Mouse (Mus musculus) Patski (cell line): Measurements from ENCODE around the gene Fbxo46. TPM values are rescaled to one million over a fixed set of nuclear protein-coding genes. Genes with fewer than 3 reads are reported as not detected.

Experiments
- ATAC-seq: fragments of 100-300 bp; one replicate; pipeline ENCODE4 v1.8.0; 2021
- CTCF ChIA-PET: fragments of 350-600 bp; sonication (Branson Sonifier 250); formaldehyde crosslinking; loops from one replicate; lab custom pipeline; 2022; ENCODE audit warnings: inconsistent platforms; lab: Charles Lee
- POLR2A ChIA-PET: fragments of 350-600 bp; sonication (Branson Sonifier 250); formaldehyde crosslinking; loops from one replicate; lab custom pipeline; 2022; ENCODE audit warnings: antibody characterized with exemption, inconsistent platforms; lab: Charles Lee
- DNase-seq: peaks from one replicate; pipeline ENCODE4 v3.0.0-alpha.2; 2011; ENCODE audit warnings: low read depth, low spot score
- H3K27me3 ChIP-seq: fragments of 371-371 bp; one replicate; pipeline ENCODE4 v1.5.1; 2021
- CTCF ChIP-seq: fragments of 100-300 bp; IDR thresholded peaks from one replicate; pipeline ENCODE4 v1.5.1; 2021
- in situ Hi-C: fragments of 300-500 bp; cut with MboI; formaldehyde crosslinking; loops from 3 replicates; pipeline ENCODE4 v1.11.1; 2018; ENCODE audit warnings: low pct_unique_long_range_greater_than_20kb, mixed read lengths
- polyA plus RNA-seq: library from polyadenylated mRNA; unstranded; gene quantifications from one replicate; pipeline ENCODE4 v1.2.3, GENCODE M21; 2021

The Fbxo46 gene
- polyA plus RNA-seq, 1 experiment from 2014 or later, result 13.0 TPM

- POLR2A ChIA-PET, result interaction anchor here (1.3 kb wide), 1 partner anchor 13 kb away, joined by 15 read pairs; the partner anchor contains the start of gene Dmwd
- no peak for ATAC-seq
- in situ Hi-C loops, result no loop called here
- TF ChIP-seq CTCF, result no peak
- CTCF ChIA-PET, result interaction anchor here (1.2 to 17.1 kb wide), 4 partner anchors 14 to 52 kb away, joined by 4 to 238 read pairs (median 5); partner anchors contain the start of gene Dmwd
- no peaks in the 10 kb centered on the region for H3K27me3 ChIP-seq
- DNase-seq, result no peak
These were observed 30.8 kb upstream of the Fbxo46 start for GRCm38 (mm10) chr7:19088813-19089212.

DNA sequence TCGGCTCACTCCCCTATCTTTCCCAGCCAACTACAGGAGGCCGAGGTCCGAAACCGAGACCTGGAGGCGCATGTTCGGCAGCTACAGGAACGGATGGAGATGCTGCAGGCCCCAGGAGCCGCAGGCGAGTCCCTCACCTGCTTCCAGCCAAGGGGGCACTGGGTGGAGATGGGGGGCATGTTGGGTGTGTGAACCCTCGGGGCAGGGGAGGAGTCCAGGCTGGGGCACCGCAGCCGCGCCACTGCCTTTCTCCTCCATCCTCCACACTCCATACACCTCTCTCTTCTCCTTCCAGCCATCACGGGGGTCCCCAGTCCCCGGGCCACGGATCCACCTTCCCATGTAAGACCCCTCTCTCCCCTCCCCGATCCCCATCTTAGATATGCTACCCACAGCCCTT, 27.7 kb upstream of the Fbxo46 start:
- DNase-seq (no peak), ATAC-seq (no peak)
- no peak for TF ChIP-seq CTCF
- CTCF ChIA-PET, result interaction anchor here (2.5 to 17.1 kb wide), 2 partner anchors 9 to 17 kb away, joined by 25 to 238 read pairs; partner anchors contain the start of genes Dmpk and Dmwd
- in situ Hi-C loops, result no loop called here
- H3K27me3 ChIP-seq, result no peaks in the 10 kb centered on the region
- POLR2A ChIA-PET, result interaction anchor here (0.9 to 5.8 kb wide), 4 partner anchors 9 to 28 kb away, joined by 4 to 48 read pairs (median 20); partner anchors contain the start of genes Dmpk and Dmwd

DNA sequence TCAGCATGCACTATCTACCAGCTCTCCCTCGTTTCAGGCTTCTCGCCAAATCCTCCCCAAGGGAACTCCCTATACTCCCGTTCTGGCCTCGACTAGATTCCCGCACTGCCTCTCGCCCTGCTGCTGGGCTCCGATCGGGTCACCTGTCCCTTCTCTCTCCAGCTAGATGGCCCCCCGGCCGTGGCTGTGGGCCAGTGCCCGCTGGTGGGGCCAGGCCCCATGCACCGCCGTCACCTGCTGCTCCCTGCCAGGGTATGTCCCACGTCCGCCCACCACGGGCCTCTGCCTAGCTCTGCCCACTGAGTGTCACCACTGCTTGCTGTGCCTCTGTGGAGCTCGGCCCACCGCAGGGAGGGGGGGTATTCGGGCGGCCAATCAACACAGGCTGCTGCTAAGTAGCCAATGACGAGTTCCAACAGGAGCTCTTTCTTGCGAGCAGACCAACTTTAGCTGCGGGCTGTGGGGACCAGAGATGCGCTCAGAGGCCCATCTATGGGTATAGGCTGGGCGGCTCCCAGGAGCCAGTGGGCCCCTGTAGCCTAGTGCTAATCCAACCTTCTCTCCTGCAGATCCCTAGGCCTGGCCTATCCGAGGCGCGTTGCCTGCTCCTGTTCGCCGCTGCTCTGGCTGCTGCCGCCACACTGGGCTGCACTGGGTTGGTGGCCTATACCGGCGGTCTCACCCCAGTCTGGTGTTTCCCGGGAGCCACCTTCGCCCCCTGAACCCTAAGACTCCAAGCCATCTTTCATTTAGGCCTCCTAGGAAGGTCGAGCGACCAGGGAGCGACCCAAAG, 27.1 kb upstream of the Fbxo46 start:
- ATAC-seq, result no peak
- no peak for TF ChIP-seq CTCF
- H3K27me3 ChIP-seq, result no peaks in the 10 kb centered on the region
- in situ Hi-C loops, result no loop called here
- CTCF ChIA-PET, result interaction anchor here (0.9 to 17.1 kb wide), 3 partner anchors 9 to 67 kb away, joined by 4 to 238 read pairs (median 25); partner anchors contain the start of genes Dmpk and Dmwd
- DNase-seq, result no peak
- POLR2A ChIA-PET, result interaction anchor here (1.3 to 5.8 kb wide), 5 partner anchors 10 to 28 kb away, joined by 4 to 48 read pairs (median 5); partner anchors contain the start of genes Dmpk and Dmwd

DNA sequence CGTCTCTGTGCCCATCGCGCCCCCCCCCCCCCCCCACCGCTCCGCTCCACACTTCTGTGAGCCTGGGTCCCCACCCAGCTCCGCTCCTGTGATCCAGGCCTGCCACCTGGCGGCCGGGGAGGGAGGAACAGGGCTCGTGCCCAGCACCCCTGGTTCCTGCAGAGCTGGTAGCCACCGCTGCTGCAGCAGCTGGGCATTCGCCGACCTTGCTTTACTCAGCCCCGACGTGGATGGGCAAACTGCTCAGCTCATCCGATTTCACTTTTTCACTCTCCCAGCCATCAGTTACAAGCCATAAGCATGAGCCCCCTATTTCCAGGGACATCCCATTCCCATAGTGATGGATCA, 26.5 kb upstream of the Fbxo46 start:
- no peaks in the 10 kb centered on the region for H3K27me3 ChIP-seq
- in situ Hi-C loops, result no loop called here
- ChIA-PET CTCF (interaction anchor here (0.9 to 17.1 kb wide), 4 partner anchors 10 to 67 kb away, joined by 4 to 238 read pairs (median 15); partner anchors contain the start of genes Dmpk, Dmwd, Qpctl and Snrpd2), POLR2A (interaction anchor here (1.4 to 5.8 kb wide), 4 partner anchors 10 to 27 kb away, joined by 4 to 48 read pairs (median 20); partner anchors contain the start of genes Dmpk and Dmwd)
- DNase-seq (no peak), ATAC-seq (no peak)
- no peak for TF ChIP-seq CTCF

DNA sequence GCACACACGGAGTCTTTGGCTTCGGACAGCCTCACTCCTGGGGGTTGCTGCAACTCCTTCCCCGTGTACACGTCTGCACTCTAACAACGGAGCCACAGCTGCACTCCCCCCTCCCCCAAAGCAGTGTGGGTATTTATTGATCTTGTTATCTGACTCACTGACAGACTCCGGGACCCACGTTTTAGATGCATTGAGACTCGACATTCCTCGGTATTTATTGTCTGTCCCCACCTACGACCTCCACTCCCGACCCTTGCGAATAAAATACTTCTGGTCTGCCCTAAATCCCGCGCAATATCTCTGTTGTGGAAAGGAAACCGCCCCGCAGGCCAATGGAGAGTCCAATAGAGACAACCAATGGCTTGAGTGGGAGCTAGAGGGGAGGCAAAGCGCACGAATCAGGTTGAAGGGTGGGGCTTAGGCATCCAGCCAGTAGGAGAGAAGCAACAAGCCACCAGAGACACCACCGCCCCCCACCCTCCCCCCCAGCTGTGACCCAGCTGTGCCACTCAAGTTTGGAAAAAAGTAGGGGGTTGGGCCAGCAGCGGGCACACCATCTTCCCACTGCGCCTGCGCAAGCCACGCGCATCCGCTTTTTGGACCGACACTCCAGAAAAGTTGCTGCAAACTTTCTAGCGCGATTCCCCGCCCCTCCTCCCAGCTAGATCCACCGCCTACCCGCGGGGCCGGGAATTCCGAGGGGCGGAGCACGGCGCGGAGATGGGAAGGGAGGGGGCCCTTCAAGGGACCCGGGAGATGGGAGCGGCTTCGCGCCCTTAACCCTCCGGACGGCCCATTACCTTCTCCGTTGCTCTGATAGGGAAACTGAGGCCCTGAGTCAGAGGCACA, 25.9 kb upstream of the Fbxo46 start:
- ATAC-seq, result peak; percentile 64
- peak; percentile 92 for DNase-seq
- no peak for TF ChIP-seq CTCF
- ChIA-PET POLR2A (interaction anchor here (0.5 to 5.8 kb wide), 5 partner anchors 11 to 44 kb away, joined by 4 to 48 read pairs (median 6); partner anchors contain the start of genes Dmpk and Dmwd), CTCF (interaction anchor here (0.9 to 17.1 kb wide), 4 partner anchors 11 to 68 kb away, joined by 4 to 238 read pairs (median 15); partner anchors contain the start of genes Dmpk, Dmwd, Qpctl and Snrpd2)
- H3K27me3 ChIP-seq, result no peaks in the 10 kb centered on the region
- in situ Hi-C loops, result no loop called here

GRCm38 (mm10) chr7:19094471-19094825, 25.2 kb upstream of the Fbxo46 start, which contains the start of gene Six5:
Gene Six5, plus strand, starts transcription at chr7:19094594.
- TF ChIP-seq CTCF, result no peak
- no peak for ATAC-seq
- H3K27me3 ChIP-seq, result no peaks in the 10 kb centered on the region
- in situ Hi-C loops, result no loop called here
- POLR2A ChIA-PET, result interaction anchor here (0.5 to 5.8 kb wide), 4 partner anchors 12 to 92 kb away, joined by 5 to 48 read pairs (median 21); partner anchors contain the start of genes Dmpk and Dmwd
- CTCF ChIA-PET, result interaction anchor here (17.1 kb wide), 1 partner anchor 20 kb away, joined by 238 read pairs; the partner anchor contains the start of gene Dmwd
- DNase-seq, result no peak

DNA sequence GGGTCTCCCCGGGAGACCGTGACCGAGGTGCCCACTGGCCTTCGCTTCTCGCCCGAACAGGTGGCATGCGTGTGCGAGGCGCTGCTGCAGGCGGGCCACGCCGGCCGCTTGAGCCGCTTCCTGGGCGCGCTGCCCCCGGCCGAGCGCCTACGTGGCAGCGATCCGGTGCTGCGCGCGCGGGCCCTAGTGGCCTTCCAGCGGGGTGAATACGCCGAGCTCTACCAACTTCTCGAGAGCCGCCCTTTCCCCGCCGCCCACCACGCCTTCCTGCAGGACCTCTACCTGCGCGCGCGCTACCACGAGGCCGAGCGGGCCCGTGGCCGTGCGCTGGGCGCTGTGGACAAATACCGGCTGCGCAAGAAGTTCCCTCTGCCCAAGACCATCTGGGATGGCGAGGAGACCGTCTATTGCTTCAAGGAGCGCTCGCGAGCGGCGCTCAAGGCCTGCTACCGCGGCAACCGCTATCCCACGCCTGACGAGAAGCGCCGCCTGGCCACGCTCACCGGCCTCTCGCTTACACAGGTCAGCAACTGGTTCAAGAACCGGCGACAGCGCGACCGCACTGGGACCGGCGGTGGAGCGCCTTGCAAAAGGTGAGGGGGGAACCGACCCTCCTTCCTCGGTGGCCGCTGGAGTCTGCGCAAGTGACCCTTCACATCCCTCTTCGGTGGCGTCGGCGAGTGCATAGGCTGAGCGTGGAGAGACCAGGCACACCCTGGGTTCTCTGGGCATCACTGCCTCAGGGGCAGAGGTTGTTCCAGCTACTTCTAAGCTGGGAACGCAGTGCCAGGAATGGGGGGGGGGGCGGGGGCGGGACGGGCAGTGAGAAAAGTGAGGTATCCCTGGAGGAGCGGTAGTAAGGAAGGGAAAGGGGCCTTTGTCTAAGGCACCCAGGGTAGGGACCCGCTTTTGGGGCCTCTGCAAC, 24.6 kb upstream of the Fbxo46 start:
- H3K27me3 ChIP-seq, result no peaks in the 10 kb centered on the region
- in situ Hi-C loops, result no loop called here
- no peak for DNase-seq
- CTCF ChIA-PET, result interaction anchor here (4.2 to 17.1 kb wide), 3 partner anchors 12 to 20 kb away, joined by 18 to 238 read pairs (median 18); partner anchors contain the start of gene Dmwd
- TF ChIP-seq CTCF, result no peak
- ATAC-seq, result peak; percentile 5
- POLR2A ChIA-PET, result interaction anchor here (1.2 to 5.8 kb wide), 5 partner anchors 12 to 92 kb away, joined by 3 to 48 read pairs (median 6); partner anchors contain the start of genes Dmpk, Dmwd and Fbxo46

DNA sequence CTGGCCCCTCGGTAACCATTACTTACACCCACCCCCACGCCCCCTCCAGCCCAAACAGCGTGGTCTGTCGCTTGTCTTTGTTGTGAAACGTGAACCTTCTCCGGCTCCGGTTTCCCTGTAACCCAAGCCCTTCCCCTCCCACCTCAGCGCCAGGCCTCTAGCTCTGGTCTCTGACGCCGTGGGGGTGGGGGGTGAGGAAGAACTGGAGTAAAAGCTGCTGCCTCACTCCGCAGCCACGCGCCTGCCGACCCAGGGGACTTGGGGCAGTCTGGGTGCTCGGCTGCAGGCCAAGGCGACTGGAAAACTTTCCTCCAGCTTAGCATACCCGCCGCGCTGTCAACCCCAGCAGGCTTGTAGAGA, 23.9 kb upstream of the Fbxo46 start:
- POLR2A ChIA-PET, result interaction anchor here (1.1 to 5.8 kb wide), 6 partner anchors 11 to 93 kb away, joined by 3 to 48 read pairs (median 6); partner anchors contain the start of genes Dmpk, Dmwd and Fbxo46
- in situ Hi-C loops, result no loop called here
- CTCF ChIA-PET, result interaction anchor here (4.2 to 17.1 kb wide), 3 partner anchors 11 to 21 kb away, joined by 18 to 238 read pairs (median 18); partner anchors contain the start of gene Dmwd
- DNase-seq, result no peak
- peak; percentile 40 for ATAC-seq
- TF ChIP-seq CTCF, result no peak
- H3K27me3 ChIP-seq, result no peaks in the 10 kb centered on the region
